Mouse (Mus musculus): Measurements from ENCODE around the gene Pctp. TPM values are rescaled to one million over a fixed set of nuclear protein-coding genes. Genes with fewer than 3 reads are reported as not detected.
A peak's percentile ranks its signal among the peaks of the same experiment; 100 is the strongest.

Gene Pctp
- polyA plus RNA-seq, 1 experiment from 2014 or later: 20.3 TPM

GRCm38 (mm10) chr11:90029841-90030398, 27.2 kb upstream of the Pctp start, which contains the start of gene Tmem100:
TSS of gene Tmem100 (plus strand) at chr11:90030348.
- no peaks in the 10 kb centered on the region for H3K36me3 ChIP-seq
- peak within 1 kb of the TSS; percentile 24 for H3K9ac ChIP-seq
- H3K27ac ChIP-seq: no peak within 1 kb of the TSS
- no peaks in the 10 kb centered on the region for H3K9me3 ChIP-seq
- WGBS: 45% methylated on average over 13 of the region's 13 CpGs
- peak within 1 kb of the TSS; percentile 34 for H3K4me3 ChIP-seq (replicated peaks)
- peaks cover 11% of the 10 kb centered on the region for H3K4me1 ChIP-seq (replicated peaks)
- no peaks in the 10 kb centered on the region for H3K27me3 ChIP-seq (replicated peaks)
- peak within 1 kb of the TSS; percentile 54 for H3K4me2 ChIP-seq (replicated peaks)
- no peak for ATAC-seq

- Histone ChIP-seq H3K9me3 (no peaks in the 10 kb centered on the region), H3K9ac (no peak overlapping the region), H3K27ac (no peak overlapping the region), H3K36me3 (no peaks in the 10 kb centered on the region), H3K4me3 (replicated peaks) (peak overlapping the region; percentile 18), H3K4me1 (replicated peaks) (peaks cover 11% of the 10 kb centered on the region), H3K4me2 (replicated peaks) (peak overlapping the region; percentile 54), H3K27me3 (replicated peaks) (no peaks in the 10 kb centered on the region)
- WGBS: 38% methylated on average over 10 of the region's 10 CpGs
- ATAC-seq: no peak
Observed at GRCm38 (mm10) chr11:90029354-90029753, 26.7 kb upstream of the Pctp start.

- Histone ChIP-seq H3K4me1 (replicated peaks) (peaks cover 11% of the 10 kb centered on the region), H3K9me3 (no peaks in the 10 kb centered on the region), H3K36me3 (no peaks in the 10 kb centered on the region), H3K27ac (no peak overlapping the region), H3K4me3 (replicated peaks) (no peak overlapping the region), H3K27me3 (replicated peaks) (no peaks in the 10 kb centered on the region), H3K9ac (no peak overlapping the region), H3K4me2 (replicated peaks) (no peak overlapping the region)
- no peak for ATAC-seq
- WGBS: 90% methylated on average over 8 of the region's 8 CpGs
Observed at GRCm38 (mm10) chr11:90028746-90029145, 26.1 kb upstream of the Pctp start.

DNA sequence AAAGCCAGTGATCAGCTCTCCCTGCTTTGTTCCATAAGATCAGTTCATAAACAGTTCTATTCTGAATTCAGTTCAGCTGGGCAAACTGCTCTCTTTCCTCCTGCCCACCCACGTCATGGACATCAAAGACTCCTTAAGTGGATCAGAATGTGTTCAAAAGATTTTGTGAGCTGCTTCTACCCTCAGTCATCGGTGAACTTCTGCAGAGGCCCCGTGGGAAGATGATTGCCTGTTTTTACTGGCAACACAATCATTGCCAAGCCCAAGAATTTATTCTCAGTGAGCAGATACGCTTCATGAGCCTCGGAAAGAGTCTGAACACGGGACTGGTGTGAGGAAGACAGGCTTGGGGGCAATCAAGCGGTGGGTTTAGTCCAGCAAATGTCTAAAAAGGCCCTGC, 24.5 kb upstream of the Pctp start:
- H3K4me2 ChIP-seq (replicated peaks): no peak overlapping the region
- no peak overlapping the region for H3K27ac ChIP-seq
- no peaks in the 10 kb centered on the region for H3K9me3 ChIP-seq
- H3K4me1 ChIP-seq (replicated peaks): peaks cover 11% of the 10 kb centered on the region
- H3K27me3 ChIP-seq (replicated peaks): no peaks in the 10 kb centered on the region
- no peak overlapping the region for H3K4me3 ChIP-seq (replicated peaks)
- no peak for ATAC-seq
- no peak overlapping the region for H3K9ac ChIP-seq
- H3K36me3 ChIP-seq: no peaks in the 10 kb centered on the region
- WGBS: 59% methylated on average over 7 of the region's 7 CpGs

DNA sequence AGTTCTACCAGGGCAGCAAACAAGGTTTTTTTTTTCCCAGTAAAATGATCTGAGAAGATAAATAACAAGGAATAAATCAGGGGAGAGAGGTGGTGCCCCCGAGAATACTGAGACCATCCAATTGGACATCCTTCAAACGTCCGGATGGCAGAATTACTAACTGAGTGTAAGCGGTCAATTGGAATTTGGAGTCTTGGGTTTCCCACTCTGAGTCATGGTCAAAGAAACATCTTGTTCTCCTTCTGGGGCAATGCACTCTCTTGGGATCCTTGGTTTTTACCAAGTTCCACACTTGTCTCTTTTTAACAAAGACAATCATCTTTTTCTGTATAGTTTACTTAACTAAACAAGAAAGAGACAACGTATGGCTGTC, 24.1 kb upstream of the Pctp start:
- 64% methylated on average over 5 of the region's 5 CpGs for WGBS
- Histone ChIP-seq H3K9me3 (no peaks in the 10 kb centered on the region), H3K27ac (no peak overlapping the region), H3K36me3 (no peaks in the 10 kb centered on the region), H3K4me2 (replicated peaks) (no peak overlapping the region), H3K4me3 (replicated peaks) (no peak overlapping the region), H3K4me1 (replicated peaks) (peaks cover 11% of the 10 kb centered on the region), H3K9ac (no peak overlapping the region), H3K27me3 (replicated peaks) (no peaks in the 10 kb centered on the region)
- no peak for ATAC-seq

- peak overlapping the region; percentile 14; the same call in 1 of the 2 replicates for H3K4me2 ChIP-seq (replicated peaks)
- H3K27ac ChIP-seq: no peak overlapping the region
- ATAC-seq: peak; percentile 71
- no peak overlapping the region for H3K9ac ChIP-seq
- no peaks in the 10 kb centered on the region for H3K9me3 ChIP-seq
- no peaks in the 10 kb centered on the region for H3K27me3 ChIP-seq (replicated peaks)
- no peaks in the 10 kb centered on the region for H3K36me3 ChIP-seq
- peaks cover 9% of the 10 kb centered on the region for H3K4me1 ChIP-seq (replicated peaks)
- 59% methylated on average over 14 of the region's 14 CpGs for WGBS
- no peak overlapping the region for H3K4me3 ChIP-seq (replicated peaks)
Observed at GRCm38 (mm10) chr11:90025891-90026801, 23.5 kb upstream of the Pctp start.

DNA sequence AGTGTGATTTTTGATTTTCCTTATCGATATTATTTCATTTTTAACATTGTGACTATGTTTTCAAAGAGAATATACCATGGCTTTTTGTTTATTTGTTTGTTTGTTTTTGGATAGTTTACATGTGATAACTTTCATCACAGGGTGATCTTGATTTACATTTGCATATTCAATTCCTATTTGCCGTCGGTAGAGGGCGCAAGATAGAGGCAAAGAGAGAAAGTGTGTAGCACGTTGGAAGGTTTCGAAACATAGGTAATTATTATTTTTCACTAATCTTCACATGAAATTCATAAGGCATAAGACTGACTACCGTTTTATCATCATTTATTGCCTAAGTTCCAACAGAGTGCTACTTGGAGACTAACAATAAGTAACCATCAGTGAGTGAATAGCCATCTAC, 16.5 kb upstream of the Pctp start:
- no peaks in the 10 kb centered on the region for H3K4me1 ChIP-seq (replicated peaks)
- H3K9ac ChIP-seq: no peak overlapping the region
- WGBS: 18% methylated on average over 7 of the region's 7 CpGs
- no peak overlapping the region for H3K4me3 ChIP-seq (replicated peaks)
- no peaks in the 10 kb centered on the region for H3K9me3 ChIP-seq
- no peak overlapping the region for H3K4me2 ChIP-seq (replicated peaks)
- H3K36me3 ChIP-seq: no peaks in the 10 kb centered on the region
- ATAC-seq: no peak
- H3K27ac ChIP-seq: no peak overlapping the region
- no peaks in the 10 kb centered on the region for H3K27me3 ChIP-seq (replicated peaks)

- no peaks in the 10 kb centered on the region for H3K36me3 ChIP-seq
- H3K4me2 ChIP-seq (replicated peaks): no peak overlapping the region
- H3K9me3 ChIP-seq: no peaks in the 10 kb centered on the region
- H3K4me3 ChIP-seq (replicated peaks): no peak overlapping the region
- 65% methylated on average over 7 of the region's 7 CpGs for WGBS
- no peaks in the 10 kb centered on the region for H3K27me3 ChIP-seq (replicated peaks)
- no peak for ATAC-seq
- no peaks in the 10 kb centered on the region for H3K4me1 ChIP-seq (replicated peaks)
- H3K27ac ChIP-seq: no peak overlapping the region
- no peak overlapping the region for H3K9ac ChIP-seq
Observed at GRCm38 (mm10) chr11:90015281-90015680, 12.6 kb upstream of the Pctp start.

GRCm38 (mm10) chr11:90013657-90014056, 11.0 kb upstream of the Pctp start:
- Histone ChIP-seq H3K9ac (no peak overlapping the region), H3K27ac (no peak overlapping the region), H3K27me3 (replicated peaks) (no peaks in the 10 kb centered on the region), H3K9me3 (no peaks in the 10 kb centered on the region), H3K4me1 (replicated peaks) (no peaks in the 10 kb centered on the region), H3K4me3 (replicated peaks) (no peak overlapping the region), H3K36me3 (no peaks in the 10 kb centered on the region), H3K4me2 (replicated peaks) (no peak overlapping the region)
- WGBS: 91% methylated on average over 6 of the region's 6 CpGs
- ATAC-seq: no peak

GRCm38 (mm10) chr11:90007791-90008531, 5.3 kb upstream of the Pctp start:
- WGBS: 13% methylated on average over 7 of the region's 7 CpGs
- no peak overlapping the region for H3K4me2 ChIP-seq (replicated peaks)

GRCm38 (mm10) chr11:90006111-90006510, 3.4 kb upstream of the Pctp start:
- no peaks in the 10 kb centered on the region for H3K4me1 ChIP-seq (replicated peaks)
- H3K9me3 ChIP-seq: no peaks in the 10 kb centered on the region
- 39% methylated on average over 4 of the region's 4 CpGs for WGBS
- no peaks in the 10 kb centered on the region for H3K36me3 ChIP-seq
- H3K9ac ChIP-seq: no peak overlapping the region
- no peak for ATAC-seq
- no peak overlapping the region for H3K27ac ChIP-seq
- H3K4me3 ChIP-seq (replicated peaks): no peak overlapping the region
- H3K27me3 ChIP-seq (replicated peaks): no peaks in the 10 kb centered on the region
- H3K4me2 ChIP-seq (replicated peaks): no peak overlapping the region

More at GRCm38 (mm10) chr11:90007791-90008531, 5.3 kb upstream of the Pctp start:
- H3K4me1 ChIP-seq (replicated peaks): no peaks in the 10 kb centered on the region
- no peaks in the 10 kb centered on the region for H3K9me3 ChIP-seq
- H3K36me3 ChIP-seq: no peaks in the 10 kb centered on the region
- H3K27me3 ChIP-seq (replicated peaks): no peaks in the 10 kb centered on the region
- ATAC-seq: peak; percentile 78
- no peak overlapping the region for H3K4me3 ChIP-seq (replicated peaks)
- no peak overlapping the region for H3K27ac ChIP-seq
- H3K9ac ChIP-seq: no peak overlapping the region

- Histone ChIP-seq H3K4me2 (replicated peaks) (no peak overlapping the region), H3K36me3 (no peaks in the 10 kb centered on the region), H3K27me3 (replicated peaks) (no peaks in the 10 kb centered on the region), H3K27ac (no peak overlapping the region), H3K4me1 (replicated peaks) (no peaks in the 10 kb centered on the region), H3K4me3 (replicated peaks) (no peak overlapping the region), H3K9me3 (no peaks in the 10 kb centered on the region), H3K9ac (no peak overlapping the region)
- ATAC-seq: no peak
- WGBS: 95% methylated on average over 4 of the region's 4 CpGs
Observed at GRCm38 (mm10) chr11:90003386-90003785, 692 bp upstream of the Pctp start.
